Mouse (Mus musculus) midbrain, embryonic 10.5 days (tissue): ENCODE measurements around the gene Uqcc3. TPM values are rescaled to one million over a fixed set of nuclear protein-coding genes. Genes with fewer than 3 reads are reported as not detected.
A peak's percentile ranks its signal among the peaks of the same experiment; 100 is the strongest.

Source experiments
- DNase-seq: peaks from one replicate; pipeline ENCODE4 v3.0.0-alpha.2; 2017; ENCODE audit warnings: low spot score
- H3K27ac ChIP-seq: fragments of 300-500 bp; sonication (generic); replicated peaks from 2 replicates; pipeline ENCODE4 v1.5.1; 2016; ENCODE audit warnings: mild to moderate bottlenecking
- H3K27me3 ChIP-seq: fragments of 300-500 bp; sonication (generic); 2 replicates; pipeline ENCODE4 v1.6.1; 2016; ENCODE audit warnings: low read depth, mild to moderate bottlenecking; ENCODE audit not compliant: poor library complexity, severe bottlenecking
- H3K36me3 ChIP-seq: fragments of 300-500 bp; sonication (generic); 2 replicates; pipeline ENCODE4 v1.6.1; 2016; ENCODE audit warnings: mild to moderate bottlenecking, moderate library complexity
- H3K4me1 ChIP-seq: fragments of 300-500 bp; sonication (generic); 2 replicates; pipeline ENCODE4 v1.6.1; 2016
- H3K4me3 ChIP-seq: fragments of 300-500 bp; sonication (generic); 2 replicates; pipeline ENCODE4 v1.5.1; 2016; ENCODE audit warnings: mild to moderate bottlenecking, moderate library complexity
- H3K9me3 ChIP-seq: fragments of 300-500 bp; sonication (generic); replicated peaks from 2 replicates; pipeline ENCODE4 v1.6.1; 2016; ENCODE audit warnings: mild to moderate bottlenecking
- WGBS: fragments of 180-500 bp; shearing (Covaris S2); methylation state at CpG from one replicate; pipeline ENCODE4 v1.1.7; 2016; 5-methylcytosine and 5-hydroxymethylcytosine counted together
- polyA plus RNA-seq: library from polyadenylated mRNA; unstranded; fragments of >200 nt; fragmentation: Nextera tagmentation; extraction: Ambion mirVana; gene quantifications from 2 replicates; pipeline ENCODE4 v1.2.1, GENCODE M21; 2016

Uqcc3 gene
- polyA plus RNA-seq, 1 experiment from 2014 or later: 58.2 TPM

DNA sequence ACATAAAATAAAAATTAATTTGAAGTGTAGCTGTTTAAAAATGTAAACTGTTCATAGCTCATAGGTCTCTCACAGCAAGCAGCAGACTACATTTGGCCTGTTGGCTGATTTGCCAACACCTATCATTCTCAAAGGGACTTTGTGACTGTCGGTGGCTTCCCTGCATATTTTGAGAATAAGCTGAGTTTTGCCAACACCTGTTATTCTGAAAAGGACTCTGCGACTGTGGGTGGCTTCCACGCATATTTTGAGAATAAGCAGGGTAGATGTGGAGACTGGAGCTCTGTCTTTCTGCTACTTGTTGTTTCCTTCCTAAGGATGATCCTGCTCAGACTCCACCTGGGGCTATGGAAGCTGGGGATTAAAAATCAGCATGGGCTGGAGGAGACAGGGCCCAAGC lies 27.6 kb downstream of the Uqcc3 start:
- WGBS: 85% methylated on average over 3 of the region's 3 CpGs
- no peaks in the 10 kb centered on the region for H3K9me3 ChIP-seq
- no peaks in the 10 kb centered on the region for H3K27me3 ChIP-seq
- peaks cover 7% of the 10 kb centered on the region; the same call in 1 of the 2 replicates for H3K4me1 ChIP-seq
- DNase-seq: no peak
- H3K36me3 ChIP-seq: peaks cover 5% of the 10 kb centered on the region
- H3K27ac ChIP-seq: no peak overlapping the region
- H3K4me3 ChIP-seq: no peak overlapping the region

- Histone ChIP-seq H3K36me3 (peaks cover 13% of the 10 kb centered on the region), H3K27me3 (no peaks in the 10 kb centered on the region), H3K9me3 (no peaks in the 10 kb centered on the region), H3K4me3 (no peak overlapping the region), H3K4me1 (peaks cover 7% of the 10 kb centered on the region; the same call in 1 of the 2 replicates), H3K27ac (no peak overlapping the region)
- 62% methylated on average over 10 of the region's 10 CpGs for WGBS
- DNase-seq: no peak
Measured at GRCm38 (mm10) chr19:8852236-8852928, 28.3 kb downstream of the Uqcc3 start.

DNA sequence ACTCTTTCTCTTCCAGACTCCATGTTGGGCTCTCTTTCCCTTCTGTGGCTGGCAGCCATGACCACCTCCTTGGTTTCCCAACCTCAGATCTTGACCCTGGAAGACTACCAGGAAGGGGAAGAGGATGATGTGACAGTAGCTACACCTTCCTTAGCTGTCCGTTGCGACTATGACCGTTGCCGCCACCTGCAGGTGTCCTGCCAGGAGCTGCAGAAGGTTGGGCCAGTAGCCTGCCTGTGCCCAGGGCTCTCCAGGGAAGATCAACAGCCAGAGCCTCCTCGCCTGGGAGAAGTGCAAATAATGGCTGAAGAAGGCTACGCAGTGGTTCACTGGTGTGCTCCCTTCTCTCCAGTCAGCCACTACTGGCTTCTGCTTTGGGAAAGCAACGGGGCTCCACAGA lies 29.1 kb downstream of the Uqcc3 start:
- Histone ChIP-seq H3K4me3 (no peak overlapping the region), H3K9me3 (no peaks in the 10 kb centered on the region), H3K4me1 (peaks cover 7% of the 10 kb centered on the region; the same call in 1 of the 2 replicates), H3K36me3 (peaks cover 20% of the 10 kb centered on the region), H3K27ac (no peak overlapping the region), H3K27me3 (no peaks in the 10 kb centered on the region)
- WGBS: 55% methylated on average over 7 of the region's 7 CpGs
- DNase-seq: no peak

DNA sequence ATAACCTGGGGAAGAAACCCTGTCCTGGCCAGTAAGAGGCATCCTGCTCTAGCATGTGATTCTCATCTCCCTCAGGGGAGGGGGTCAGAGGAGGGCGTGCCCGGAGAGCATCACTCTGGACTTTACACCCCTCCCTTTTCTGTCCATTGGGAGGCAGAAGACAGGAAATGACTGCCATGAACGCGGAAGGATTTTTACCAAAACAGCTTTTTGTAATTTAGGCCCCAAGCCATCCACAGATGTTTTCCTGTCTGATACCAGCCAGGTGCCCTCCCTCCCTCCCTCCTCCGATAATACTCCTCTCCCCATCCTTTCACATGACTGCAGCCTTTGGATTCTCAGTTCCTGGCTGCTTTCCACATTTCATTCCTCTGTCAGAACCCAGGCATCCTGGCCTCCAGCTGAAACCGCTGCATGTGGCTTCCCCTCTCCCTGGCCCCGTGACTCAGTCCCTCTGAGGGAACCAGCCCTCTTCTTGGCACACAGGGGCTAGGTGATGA lies 30.3 kb downstream of the Uqcc3 start, which contains the start of gene Lrrn4cl:
Lrrn4cl (plus strand) TSS at position 367 of the 500 bp plus-strand sequence.
- H3K27ac ChIP-seq: 0 out of 2 replicates have a peak within 1 kb of the TSS, but pooled peaks have one; percentile 38

DNA sequence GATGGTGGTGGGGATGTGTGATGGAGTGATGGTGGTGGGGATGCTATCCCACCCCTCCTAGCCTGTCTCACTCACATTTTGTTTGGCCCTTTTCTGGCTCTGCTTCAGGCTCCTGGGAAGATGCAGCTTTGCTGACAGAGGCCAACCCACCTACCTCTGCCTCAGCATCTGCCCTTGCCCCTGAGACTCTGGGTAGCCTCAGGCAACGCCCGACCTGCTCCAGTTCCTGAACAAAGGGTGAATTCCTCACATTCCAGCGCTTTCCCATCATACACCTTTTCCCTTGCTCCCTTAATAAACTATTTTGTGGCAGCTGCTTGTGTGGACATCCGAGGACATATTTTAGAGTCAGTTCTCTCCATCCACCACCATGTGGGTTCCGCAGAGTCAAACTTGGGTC lies 32.4 kb downstream of the Uqcc3 start:
- Histone ChIP-seq H3K27ac (no peak overlapping the region), H3K4me3 (no peak overlapping the region), H3K9me3 (no peaks in the 10 kb centered on the region), H3K27me3 (no peaks in the 10 kb centered on the region), H3K4me1 (peaks cover 7% of the 10 kb centered on the region; the same call in 1 of the 2 replicates), H3K36me3 (peaks cover 38% of the 10 kb centered on the region)
- DNase-seq: no peak
- WGBS: 86% methylated on average over 5 of the region's 5 CpGs

More for the DNA sequence above, 30.3 kb downstream of the Uqcc3 start, which contains the start of gene Lrrn4cl:
- Histone ChIP-seq H3K9me3 (no peaks in the 10 kb centered on the region), H3K4me3 (no peak within 1 kb of the TSS), H3K36me3 (peaks cover 32% of the 10 kb centered on the region), H3K27me3 (no peaks in the 10 kb centered on the region), H3K4me1 (peaks cover 7% of the 10 kb centered on the region; the same call in 1 of the 2 replicates)
- no peak for DNase-seq
- 36% methylated on average over 7 of the region's 7 CpGs for WGBS

GRCm38 (mm10) chr19:8844371-8845129 lies 36.2 kb downstream of the Uqcc3 start:
- H3K9me3 ChIP-seq: no peaks in the 10 kb centered on the region
- peaks cover 60% of the 10 kb centered on the region for H3K36me3 ChIP-seq
- H3K27ac ChIP-seq: no peak overlapping the region
- 71% methylated on average over 5 of the region's 5 CpGs for WGBS
- peaks cover 19% of the 10 kb centered on the region for H3K4me1 ChIP-seq
- H3K4me3 ChIP-seq: no peak overlapping the region
- DNase-seq: peak; percentile 69
- no peaks in the 10 kb centered on the region for H3K27me3 ChIP-seq

DNA sequence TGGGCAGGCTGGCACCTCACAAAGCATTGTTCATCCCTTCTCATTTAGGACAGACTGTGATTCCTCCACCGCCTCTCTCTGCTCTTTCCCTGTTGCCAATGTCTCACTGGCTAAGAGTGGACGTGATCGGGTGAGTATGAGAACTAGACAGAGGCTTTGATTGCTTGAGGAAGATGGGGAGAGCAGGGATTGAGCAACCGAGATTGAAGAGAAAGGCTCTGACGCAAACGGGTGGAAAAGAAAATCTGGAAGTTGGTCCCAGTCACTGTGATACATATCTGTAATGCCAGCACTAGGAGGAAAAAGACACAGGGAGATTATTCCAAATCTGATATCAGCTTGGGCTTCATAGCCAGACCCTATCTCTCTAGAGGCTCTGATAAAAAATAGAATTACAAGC lies 37.8 kb downstream of the Uqcc3 start:
- Histone ChIP-seq H3K4me1 (peaks cover 35% of the 10 kb centered on the region), H3K36me3 (peaks cover 53% of the 10 kb centered on the region), H3K9me3 (no peaks in the 10 kb centered on the region), H3K27ac (no peak overlapping the region), H3K27me3 (no peaks in the 10 kb centered on the region), H3K4me3 (no peak overlapping the region)
- no peak for DNase-seq
- WGBS: 90% methylated on average over 6 of the region's 6 CpGs

DNA sequence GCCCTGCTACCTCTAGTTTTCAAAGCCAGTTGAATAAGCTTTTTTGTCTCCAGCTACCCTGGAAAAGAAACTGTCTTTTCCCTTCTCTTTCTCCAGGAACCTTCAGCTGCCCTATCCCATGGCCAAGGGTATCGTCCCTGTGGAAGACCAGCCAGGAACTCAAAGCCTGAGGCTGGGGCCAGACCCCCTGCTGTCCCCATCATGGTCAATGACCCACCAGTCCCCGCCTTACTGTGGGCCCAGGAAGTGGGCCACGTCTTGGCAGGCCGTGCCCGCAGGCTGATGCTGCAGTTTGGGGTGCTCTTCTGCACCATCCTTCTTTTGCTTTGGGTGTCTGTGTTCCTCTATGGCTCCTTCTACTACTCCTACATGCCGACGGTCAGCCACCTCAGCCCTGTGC lies 39.7 kb downstream of the Uqcc3 start:
- Histone ChIP-seq H3K4me1 (peaks cover 46% of the 10 kb centered on the region), H3K4me3 (peak overlapping the region; percentile 61; the same call in 1 of the 2 replicates), H3K9me3 (no peaks in the 10 kb centered on the region), H3K36me3 (peaks cover 43% of the 10 kb centered on the region), H3K27me3 (no peaks in the 10 kb centered on the region), H3K27ac (peak overlapping the region; percentile 98)
- DNase-seq: no peak
- WGBS: 92% methylated on average over 7 of the region's 7 CpGs

- H3K36me3 ChIP-seq: peaks cover 43% of the 10 kb centered on the region
- no peaks in the 10 kb centered on the region for H3K27me3 ChIP-seq
- WGBS: 19% methylated on average over 29 of the region's 29 CpGs
- H3K27ac ChIP-seq: peak overlapping the region; percentile 98
- DNase-seq: peak; percentile 67
- H3K9me3 ChIP-seq: no peaks in the 10 kb centered on the region
- peaks cover 46% of the 10 kb centered on the region for H3K4me1 ChIP-seq
- peak overlapping the region; percentile 61 for H3K4me3 ChIP-seq
Measured at GRCm38 (mm10) chr19:8839908-8840791, 40.6 kb downstream of the Uqcc3 start.

DNA sequence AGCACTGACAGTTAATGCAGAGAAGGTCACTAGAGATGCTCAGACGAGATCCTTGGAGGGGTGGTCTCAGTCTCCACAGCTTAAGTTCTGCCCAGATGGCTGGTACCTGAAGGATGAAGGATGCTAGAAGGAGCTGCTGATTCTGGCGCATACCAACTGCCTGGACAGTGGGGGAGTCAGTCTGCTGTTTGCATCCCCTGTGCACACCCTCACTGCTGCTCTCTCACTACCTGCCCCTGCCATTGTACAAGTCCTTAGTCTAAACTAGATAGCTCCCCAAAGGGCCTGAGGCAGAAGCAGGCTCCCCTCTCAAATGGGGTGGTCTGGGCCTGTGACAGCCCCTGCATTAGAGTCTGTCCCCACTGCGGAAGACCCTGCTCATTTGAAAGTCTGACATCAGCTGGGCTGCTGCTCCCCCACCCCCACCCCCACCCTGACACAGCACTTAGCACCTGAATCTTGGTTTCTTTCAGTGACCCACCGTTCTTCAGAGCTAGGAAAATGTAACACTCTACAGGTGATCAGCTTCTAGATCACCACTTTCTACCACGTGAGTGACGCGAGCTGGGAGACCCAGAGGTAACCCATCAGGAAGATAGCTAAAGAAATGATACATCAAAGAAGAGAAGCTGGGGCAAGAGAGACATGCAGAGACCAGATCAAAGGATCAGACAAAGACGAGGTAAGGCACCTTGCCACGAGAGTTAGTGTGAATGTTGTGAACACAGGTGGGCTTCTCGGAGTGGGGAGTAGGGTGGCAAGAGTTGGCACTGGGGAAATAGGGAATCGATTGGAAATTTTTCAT lies 41.4 kb downstream of the Uqcc3 start, which contains the start of gene Gng3:
Gng3 (minus strand) TSS at position 92 of the 805 bp plus-strand sequence.
- DNase-seq: peak; percentile 70
- Histone ChIP-seq H3K4me1 (peaks cover 46% of the 10 kb centered on the region), H3K36me3 (peaks cover 48% of the 10 kb centered on the region), H3K4me3 (peak within 1 kb of the TSS; percentile 61), H3K27ac (peak within 1 kb of the TSS; percentile 98), H3K9me3 (no peaks in the 10 kb centered on the region), H3K27me3 (no peaks in the 10 kb centered on the region)
- WGBS: 40% methylated on average over 11 of the region's 11 CpGs

- Histone ChIP-seq H3K27me3 (no peaks in the 10 kb centered on the region), H3K4me1 (peaks cover 46% of the 10 kb centered on the region), H3K36me3 (peaks cover 59% of the 10 kb centered on the region), H3K4me3 (peak overlapping the region; percentile 61), H3K9me3 (no peaks in the 10 kb centered on the region), H3K27ac (peak overlapping the region; percentile 98)
- DNase-seq: no peak
- WGBS: 20% methylated on average over 15 of the region's 15 CpGs
Measured at GRCm38 (mm10) chr19:8838041-8838730, 42.5 kb downstream of the Uqcc3 start.
